Mouse (Mus musculus): ENCODE measurements around the gene Os9. TPM values are rescaled to one million over a fixed set of nuclear protein-coding genes. Genes with fewer than 3 reads are reported as not detected.

Os9 gene
- polyA plus RNA-seq, 1 experiment = 87.6 TPM

DNA sequence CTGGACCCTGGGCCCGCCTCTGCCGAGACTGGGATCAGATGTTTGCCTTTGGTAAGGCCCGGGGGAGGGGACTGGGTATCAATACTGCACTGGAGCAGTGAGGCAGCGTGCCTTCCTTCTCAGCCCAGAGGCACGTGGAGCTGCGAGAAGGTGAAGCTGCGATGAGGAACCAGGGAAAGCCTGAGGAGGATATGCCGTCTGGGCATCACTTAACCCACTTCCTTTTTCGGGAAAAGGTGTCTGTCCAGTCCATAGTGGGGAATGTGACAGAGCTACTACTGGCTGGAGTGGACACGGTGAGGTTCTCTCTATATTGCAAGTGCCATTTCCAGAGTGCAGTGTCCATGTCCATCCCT is 70.8 kb downstream of the Os9 start:
- Histone ChIP-seq H3K27ac (ENCODE audit: insufficient read depth, low read length) (no peak overlapping the region), H3K4me1 (ENCODE audit: control insufficient read depth, insufficient read depth, low read length) (0 out of 2 replicates have a peak, but pooled peaks cover 3% of the 10 kb centered on the region), H3K4me3 (ENCODE audit: insufficient read depth, low read length) (no peak overlapping the region)
- TF ChIP-seq POLR2A (IDR thresholded peaks at IDR 0.05; ENCODE audit: low read depth, low read length) (no peak), CTCF (IDR thresholded peaks at IDR 0.05; ENCODE audit: borderline replicate concordance, insufficient read depth, low read length) (no peak)

- Histone ChIP-seq H3K4me3 (ENCODE audit: insufficient read depth, low read length) (no peak overlapping the region), H3K4me1 (ENCODE audit: control insufficient read depth, insufficient read depth, low read length) (0 out of 2 replicates have a peak, but pooled peaks cover 3% of the 10 kb centered on the region), H3K27ac (ENCODE audit: insufficient read depth, low read length) (no peak overlapping the region)
- no peak for TF ChIP-seq POLR2A (IDR thresholded peaks at IDR 0.05; ENCODE audit: low read depth, low read length)
- peak; percentile 23; the same call in 1 of the 2 replicates for TF ChIP-seq CTCF (IDR thresholded peaks at IDR 0.05; ENCODE audit: borderline replicate concordance, insufficient read depth, low read length)
Measured at GRCm38 (mm10) chr10:127049395-127050118, 71.4 kb downstream of the Os9 start.

DNA sequence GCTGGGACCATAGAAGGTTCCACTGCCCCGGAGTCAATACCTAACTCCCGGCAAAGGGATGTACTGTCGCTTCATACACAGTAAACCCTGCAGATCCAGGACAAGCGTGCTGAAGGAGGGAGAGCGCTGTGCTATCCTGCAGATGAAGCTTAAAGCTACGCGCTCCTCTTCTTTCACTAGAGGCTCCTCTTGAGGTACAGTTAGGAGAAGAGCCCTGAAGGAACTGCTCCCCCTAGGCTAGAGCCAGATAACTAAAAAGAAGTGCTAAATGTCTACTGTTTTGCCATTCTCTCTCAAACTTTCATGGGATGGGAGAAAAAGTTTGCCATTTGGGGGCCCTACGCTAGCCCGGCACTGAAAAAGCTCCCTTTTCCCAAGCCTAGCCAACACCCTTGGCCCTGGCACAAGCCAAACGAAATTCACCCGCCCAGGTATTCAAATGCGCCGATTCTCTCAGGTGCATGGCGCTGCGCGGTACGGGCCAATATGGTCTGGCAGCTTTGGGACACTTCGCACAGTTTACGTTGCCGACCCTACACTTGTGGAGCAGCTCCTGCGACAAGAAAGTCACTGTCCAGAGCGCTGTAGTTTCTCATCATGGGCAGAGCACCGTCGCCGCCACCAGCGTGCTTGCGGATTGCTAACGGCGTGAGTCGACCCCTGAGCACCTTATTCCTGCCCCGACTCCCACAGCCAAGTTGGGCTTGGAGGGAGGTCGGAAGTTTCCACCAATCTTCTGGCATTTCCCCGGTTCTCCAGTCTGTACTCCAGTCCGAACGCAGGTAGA is 72.1 kb downstream of the Os9 start:
- TF ChIP-seq POLR2A (IDR thresholded peaks at IDR 0.05; ENCODE audit: low read depth, low read length) (no peak), CTCF (IDR thresholded peaks at IDR 0.05; ENCODE audit: borderline replicate concordance, insufficient read depth, low read length) (no peak)
- no peak overlapping the region for H3K27ac ChIP-seq (ENCODE audit: insufficient read depth, low read length)
- H3K4me1 ChIP-seq (ENCODE audit: control insufficient read depth, insufficient read depth, low read length) = 0 out of 2 replicates have a peak, but pooled peaks cover 3% of the 10 kb centered on the region
- no peak overlapping the region for H3K4me3 ChIP-seq (ENCODE audit: insufficient read depth, low read length)

DNA sequence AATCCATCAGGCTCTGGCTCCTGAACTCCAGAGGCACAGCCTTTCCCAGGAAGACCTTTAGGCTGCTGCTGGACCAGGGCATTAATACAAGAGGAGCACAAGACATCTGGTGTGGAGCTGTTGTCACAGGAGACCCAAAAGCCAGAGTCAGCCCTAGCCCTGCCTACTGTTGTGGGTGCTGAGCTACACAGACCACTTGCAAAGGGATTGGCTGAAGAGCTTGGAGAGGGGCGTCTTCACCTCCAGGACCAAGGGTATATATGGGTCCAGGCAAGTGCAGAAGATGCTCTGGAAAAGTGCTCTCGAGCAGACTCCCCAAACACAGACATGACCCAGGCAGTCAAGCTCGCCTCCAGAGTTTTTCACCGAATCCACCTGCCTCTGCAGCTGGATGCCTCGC is 73.0 kb downstream of the Os9 start, which contains the start of gene Cyp27b1:
Gene Cyp27b1 (plus strand): TSS at position 297 of the 400 bp plus-strand sequence.
- TF ChIP-seq CTCF (IDR thresholded peaks at IDR 0.05; ENCODE audit: borderline replicate concordance, insufficient read depth, low read length) (no peak), POLR2A (IDR thresholded peaks at IDR 0.05; ENCODE audit: low read depth, low read length) (no peak)
- Histone ChIP-seq H3K4me1 (ENCODE audit: control insufficient read depth, insufficient read depth, low read length) (0 out of 2 replicates have a peak, but pooled peaks cover 3% of the 10 kb centered on the region), H3K27ac (ENCODE audit: insufficient read depth, low read length) (no peak within 1 kb of the TSS), H3K4me3 (ENCODE audit: insufficient read depth, low read length) (no peak within 1 kb of the TSS)

Other genes with a start within 250 kb of the Os9 start
- 4.7 and 5.2 TPM in 2 replicates for gene Atp23, start 219.8 kb downstream of the Os9 start, polyA plus RNA-seq (2011; ENCODE audit: insufficient read length, low read depth, missing spikeins)
- 152 and 208 TPM in 2 replicates for gene Ctdsp2, start 142.4 kb downstream of the Os9 start, polyA plus RNA-seq (2011; ENCODE audit: insufficient read length, low read depth, missing spikeins)
- 0.57 and 1.5 TPM in 2 replicates for gene Avil, start 120.4 kb downstream of the Os9 start, polyA plus RNA-seq (2011; ENCODE audit: insufficient read length, low read depth, missing spikeins)
- gene Tsfm, start 90.3 kb downstream of the Os9 start, polyA plus RNA-seq (2011; ENCODE audit: insufficient read length, low read depth, missing spikeins) = 25.4 and 28.6 TPM in 2 replicates
- 21.8 and 24.3 TPM in 2 replicates for gene Mettl1, start 79.7 kb downstream of the Os9 start, polyA plus RNA-seq (2011; ENCODE audit: insufficient read length, low read depth, missing spikeins)
- 2.2 and 3.7 TPM in 2 replicates for gene Eef1akmt3, start 79.6 kb downstream of the Os9 start, polyA plus RNA-seq (2011; ENCODE audit: insufficient read length, low read depth, missing spikeins)
- not detected in 2 replicates for gene Cyp27b1, start 72.9 kb downstream of the Os9 start, polyA plus RNA-seq (2011; ENCODE audit: insufficient read length, low read depth, missing spikeins)
- gene March9, start 60.9 kb downstream of the Os9 start, polyA plus RNA-seq (2011; ENCODE audit: insufficient read length, low read depth, missing spikeins) = 2.8 and 3.0 TPM in 2 replicates
- gene Cdk4, start 57.6 kb downstream of the Os9 start, polyA plus RNA-seq (2011; ENCODE audit: insufficient read length, low read depth, missing spikeins) = 596 and 724 TPM in 2 replicates
- 118 and 143 TPM in 2 replicates for gene Tspan31, start 50.9 kb downstream of the Os9 start, polyA plus RNA-seq (2011; ENCODE audit: insufficient read length, low read depth, missing spikeins)
- gene Agap2, start 45.8 kb downstream of the Os9 start, polyA plus RNA-seq (2011; ENCODE audit: insufficient read length, low read depth, missing spikeins) = 0.08 and 0.21 TPM in 2 replicates
- 28.3 and 39.3 TPM in 2 replicates for gene B4galnt1, start 44.1 kb upstream of the Os9 start, polyA plus RNA-seq (2011; ENCODE audit: insufficient read length, low read depth, missing spikeins)
- gene Slc26a10, start 59.5 kb upstream of the Os9 start, polyA plus RNA-seq (2011; ENCODE audit: insufficient read length, low read depth, missing spikeins) = 2.2 and 2.8 TPM in 2 replicates
- 187 TPM in 2 replicates for gene Arhgef25, start 69.0 kb upstream of the Os9 start, polyA plus RNA-seq (2011; ENCODE audit: insufficient read length, low read depth, missing spikeins)
- 62.3 and 82.0 TPM in 2 replicates for gene Dtx3, start 74.6 kb upstream of the Os9 start, polyA plus RNA-seq (2011; ENCODE audit: insufficient read length, low read depth, missing spikeins)
- 24.3 and 25.2 TPM in 2 replicates for gene Pip4k2c, start 90.5 kb upstream of the Os9 start, polyA plus RNA-seq (2011; ENCODE audit: insufficient read length, low read depth, missing spikeins)
- 0.80 and 1.6 TPM in 2 replicates for gene Kif5a, start 142.2 kb upstream of the Os9 start, polyA plus RNA-seq (2011; ENCODE audit: insufficient read length, low read depth, missing spikeins)
- 149 and 162 TPM in 2 replicates for gene Dctn2, start 145.2 kb upstream of the Os9 start, polyA plus RNA-seq (2011; ENCODE audit: insufficient read length, low read depth, missing spikeins)
- 26.4 and 27.2 TPM in 2 replicates for gene Mbd6, start 167.9 kb upstream of the Os9 start, polyA plus RNA-seq (2011; ENCODE audit: insufficient read length, low read depth, missing spikeins)
- 105 and 110 TPM in 2 replicates for gene Mars, start 190.7 kb upstream of the Os9 start, polyA plus RNA-seq (2011; ENCODE audit: insufficient read length, low read depth, missing spikeins)
- gene Arhgap9, start 200.8 kb upstream of the Os9 start, polyA plus RNA-seq (2011; ENCODE audit: insufficient read length, low read depth, missing spikeins) = 0.18 TPM in 1 of 2 replicates, not detected in the other
- gene Gli1, start 220.8 kb upstream of the Os9 start, polyA plus RNA-seq (2011; ENCODE audit: insufficient read length, low read depth, missing spikeins) = 0.43 and 0.84 TPM in 2 replicates
- not detected in 2 replicates for gene Inhbe, start 233.3 kb upstream of the Os9 start, polyA plus RNA-seq (2011; ENCODE audit: insufficient read length, low read depth, missing spikeins)
- gene Inhbc, start 249.3 kb upstream of the Os9 start, polyA plus RNA-seq (2011; ENCODE audit: insufficient read length, low read depth, missing spikeins) = not detected in 2 replicates